Mouse (Mus musculus): ENCODE measurements around the gene Elk3.

Gene Elk3

GRCm38 (mm10) chr10:93234692-93235091, 76.2 kb downstream of the Elk3 start:
- no peak for DNase-seq (ENCODE audit: low spot score)

- DNase-seq (ENCODE audit: low spot score), result no peak
These were observed 77.2 kb downstream of the Elk3 start for GRCm38 (mm10) chr10:93233665-93234194.

GRCm38 (mm10) chr10:93231893-93232292, 79.0 kb downstream of the Elk3 start:
- DNase-seq (ENCODE audit: low spot score), result no peak

GRCm38 (mm10) chr10:93231490-93231889, 79.4 kb downstream of the Elk3 start:
- no peak for DNase-seq (ENCODE audit: low spot score)

- peak; percentile 54 for DNase-seq (ENCODE audit: low spot score)
These were observed 82.4 kb downstream of the Elk3 start for GRCm38 (mm10) chr10:93228401-93229007.

GRCm38 (mm10) chr10:93227921-93228320, 83.0 kb downstream of the Elk3 start:
- no peak for DNase-seq (ENCODE audit: low spot score)

GRCm38 (mm10) chr10:93225751-93226150, 85.2 kb downstream of the Elk3 start:
- DNase-seq (ENCODE audit: low spot score), result no peak

- DNase-seq (ENCODE audit: low spot score), result no peak
These were observed 95.7 kb downstream of the Elk3 start for GRCm38 (mm10) chr10:93215051-93215763.

- DNase-seq (ENCODE audit: low spot score), result no peak
These were observed 96.7 kb downstream of the Elk3 start for GRCm38 (mm10) chr10:93214251-93214650.

GRCm38 (mm10) chr10:93213339-93213738, 97.6 kb downstream of the Elk3 start:
- DNase-seq (ENCODE audit: low spot score), result no peak

- no peak for DNase-seq (ENCODE audit: low spot score)
These were observed 98.2 kb downstream of the Elk3 start for GRCm38 (mm10) chr10:93212699-93213098.

- no peak for DNase-seq (ENCODE audit: low spot score)
These were observed 103.8 kb downstream of the Elk3 start for GRCm38 (mm10) chr10:93207176-93207575.

GRCm38 (mm10) chr10:93205287-93205956, 105.5 kb downstream of the Elk3 start:
- DNase-seq (ENCODE audit: low spot score), result no peak

- no peak for DNase-seq (ENCODE audit: low spot score)
These were observed 109.0 kb downstream of the Elk3 start for GRCm38 (mm10) chr10:93201846-93202458.

- DNase-seq (ENCODE audit: low spot score), result no peak
These were observed 112.0 kb downstream of the Elk3 start for GRCm38 (mm10) chr10:93198958-93199357.

Data from MN1 (cell line).